Mouse (Mus musculus): ENCODE measurements at regions not wholly inside any gene's neighbourhood (a gene's known extent, or its start where the extent isn't known, plus 50 kb on each side); places are given as distances from the start of the nearest gene placed in this dataset.
"Not testable (repeated sequence)": the region's sequence is repeated elsewhere in the genome, so short reads cannot be mapped to it uniquely, and the experiment has no call there.

DNA sequence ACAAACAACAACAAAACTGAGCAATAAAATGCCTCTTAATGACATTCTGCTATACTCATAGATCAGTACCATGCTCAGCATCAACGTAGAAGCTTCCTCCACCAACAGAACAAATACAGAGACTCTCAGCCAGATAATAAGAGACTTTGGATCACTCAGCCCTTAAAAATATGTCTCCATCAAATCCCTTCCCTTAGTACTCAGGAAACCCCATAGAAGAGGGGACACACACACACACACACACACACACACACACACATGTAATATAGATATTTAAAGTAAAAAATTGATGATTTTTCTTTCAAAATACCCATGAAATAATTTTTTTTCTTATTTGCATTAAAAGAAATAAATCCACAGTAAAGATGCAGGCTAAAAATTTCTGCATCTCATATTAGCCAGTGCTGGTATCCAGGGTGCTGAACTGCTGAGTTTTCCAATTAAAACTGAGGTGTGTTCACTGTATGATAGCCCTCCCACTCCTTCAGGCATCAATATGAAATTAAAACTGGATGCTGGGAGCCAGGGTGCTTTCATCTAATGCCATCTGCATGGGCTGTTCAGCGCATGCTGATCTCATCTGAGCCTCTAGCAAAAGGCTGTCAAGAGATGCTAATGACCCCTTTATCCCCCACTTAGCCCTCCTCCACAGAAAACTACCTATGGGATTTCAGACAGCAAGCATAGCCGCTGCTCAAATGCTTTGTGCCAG lies 321.0 kb downstream of the Tm4sf1 start:
- DNase-seq (ENCODE audit: low spot score): no peak

DNA sequence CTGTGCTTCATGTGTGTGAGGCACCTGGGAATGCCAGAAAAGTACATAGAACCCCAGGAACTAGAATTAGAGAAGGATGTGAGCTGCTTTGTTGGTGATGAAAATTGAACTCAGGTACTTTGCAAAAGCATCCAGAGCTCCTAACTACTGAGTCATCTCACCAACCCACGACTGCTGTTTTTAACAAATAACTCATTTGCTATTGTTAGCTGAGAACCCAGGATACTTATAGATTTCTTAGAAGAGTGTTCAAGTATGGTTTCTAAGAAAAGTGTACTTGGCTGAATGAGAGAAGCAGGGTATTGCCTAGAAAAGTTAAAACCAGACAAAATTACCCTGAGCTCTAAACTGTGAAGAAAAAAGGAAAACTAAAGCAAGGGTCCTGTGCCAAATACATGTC lies 335.8 kb downstream of the Tm4sf1 start:
- no peak for DNase-seq (ENCODE audit: low spot score)

DNA sequence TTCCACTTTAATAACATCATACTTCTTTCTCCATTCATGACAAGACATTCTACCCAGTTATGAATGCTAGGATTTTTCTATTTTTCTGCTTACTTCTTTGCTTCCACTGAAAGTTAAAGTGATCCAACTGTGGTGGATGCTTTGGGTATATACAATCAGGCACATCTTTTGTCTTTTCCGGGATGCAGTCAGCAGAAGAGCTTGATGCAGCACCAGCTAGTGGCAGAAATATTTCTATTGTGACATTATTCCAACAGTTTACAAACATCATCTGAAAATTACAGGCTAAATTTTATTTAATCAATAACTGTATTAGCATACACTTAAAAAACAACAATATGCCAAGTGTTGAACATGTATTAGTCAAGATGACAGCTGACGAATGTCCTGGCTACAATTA lies 336.3 kb downstream of the Tm4sf1 start:
- no peak for DNase-seq (ENCODE audit: low spot score)

DNA sequence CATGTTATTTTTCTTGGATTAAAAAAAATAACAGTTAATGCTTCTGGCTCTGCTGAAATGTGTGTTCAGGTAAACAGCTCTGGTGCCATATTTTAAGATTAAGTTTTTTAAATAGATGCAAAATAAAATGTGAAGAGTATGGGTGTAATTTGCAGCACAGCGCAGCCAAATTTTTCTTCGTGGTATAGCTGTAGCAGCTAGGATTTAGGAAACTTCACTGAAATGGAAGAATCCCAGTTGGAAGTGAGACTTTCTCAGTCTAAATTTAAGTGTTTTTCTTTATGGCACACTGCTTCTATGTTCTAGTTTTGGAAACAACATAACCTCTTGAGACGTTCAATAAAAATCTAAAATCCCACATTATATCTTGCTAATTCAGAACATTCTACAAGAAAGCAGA lies 337.6 kb downstream of the Tm4sf1 start:
- DNase-seq (ENCODE audit: low spot score): no peak

DNA sequence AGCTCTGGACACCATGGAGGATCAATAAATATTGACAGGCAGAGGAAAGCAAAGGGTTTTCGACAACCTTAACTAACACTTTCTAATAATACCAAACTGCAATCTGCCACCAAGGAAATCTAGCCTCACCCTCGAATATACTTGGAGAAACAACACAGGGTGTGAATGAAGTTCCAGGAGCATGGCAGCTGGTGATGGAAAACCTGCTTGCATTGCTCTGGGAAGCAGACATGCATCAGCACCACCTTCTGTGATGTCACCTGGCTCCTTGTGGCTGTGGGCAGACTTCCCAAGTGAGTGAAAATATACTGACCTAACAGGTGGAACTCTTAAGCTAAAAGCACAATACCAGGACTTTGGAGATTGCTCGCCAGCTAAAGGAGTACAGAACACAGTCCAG lies 338.5 kb downstream of the Tm4sf1 start:
- no peak for DNase-seq (ENCODE audit: low spot score)

DNA sequence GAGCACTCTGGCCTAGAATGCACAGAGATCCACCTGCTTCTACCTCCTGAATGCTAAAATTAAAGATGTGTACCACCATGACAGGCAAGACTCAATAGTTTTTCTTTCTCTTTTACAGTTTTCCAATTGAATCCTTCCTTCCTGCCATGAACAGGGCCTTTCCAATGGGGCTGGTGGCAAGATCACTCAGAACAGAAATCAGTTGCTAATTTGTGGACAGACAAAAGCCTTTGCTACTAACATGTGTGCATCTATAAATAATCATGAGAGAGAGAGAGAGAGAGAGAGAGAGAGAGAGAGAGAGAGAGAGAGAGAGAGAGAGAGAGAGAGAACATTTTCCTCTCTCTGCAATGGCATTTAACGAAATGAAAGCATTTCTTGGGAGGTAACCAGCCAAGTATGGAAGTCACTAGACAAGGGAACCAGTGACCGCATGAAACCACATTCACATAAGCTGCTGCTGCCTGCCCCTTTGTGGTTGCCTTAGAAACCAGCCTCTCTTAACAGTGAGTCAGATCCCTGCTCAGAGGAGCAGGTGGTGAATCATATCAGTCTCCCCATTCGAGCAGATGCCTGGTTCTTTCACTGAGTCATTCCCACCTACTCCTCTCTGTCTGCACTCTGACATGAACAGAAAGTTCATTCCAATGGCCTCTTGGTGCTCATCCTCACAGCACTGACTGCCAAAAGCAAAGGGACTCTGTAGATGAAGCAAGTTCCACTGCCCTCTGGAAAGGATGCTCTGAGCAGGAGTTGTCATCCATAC lies 339.4 kb downstream of the Tm4sf1 start:
- no peak for DNase-seq (ENCODE audit: low spot score)

DNA sequence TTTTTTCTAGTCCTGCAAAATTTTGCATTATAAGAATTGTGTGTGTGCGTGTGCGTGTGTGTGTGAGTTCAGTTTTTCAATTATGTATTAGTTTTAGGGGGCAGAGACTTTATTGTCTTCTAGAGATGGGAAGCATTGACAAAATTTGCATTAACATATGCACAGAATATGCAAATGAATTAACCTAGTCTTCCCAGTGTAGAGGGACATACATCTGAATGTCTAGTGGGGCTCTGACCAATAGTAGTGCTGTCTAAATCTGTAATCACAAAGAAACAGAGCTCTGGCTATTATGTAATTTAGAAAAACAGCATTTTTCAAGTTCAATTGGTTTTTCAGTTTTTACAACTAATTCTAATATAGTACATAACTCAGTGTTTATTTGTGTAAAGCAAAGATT lies 344.8 kb downstream of the Tm4sf1 start:
- DNase-seq (ENCODE audit: low spot score): no peak

DNA sequence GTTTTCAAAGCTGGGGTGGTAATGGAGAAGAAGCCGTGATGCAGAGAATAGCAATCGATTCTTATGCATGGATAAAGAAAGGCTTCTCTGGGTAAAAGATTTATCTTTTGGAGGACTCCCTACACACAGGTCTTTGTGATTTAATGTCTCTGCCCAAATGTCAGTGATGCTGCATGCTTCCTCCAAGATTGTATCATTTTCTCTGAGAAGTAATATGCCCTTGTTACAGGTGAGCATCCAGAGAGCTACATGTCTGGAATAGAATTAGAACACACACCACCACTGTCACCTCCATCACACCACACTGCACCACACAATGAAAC lies 346.0 kb downstream of the Tm4sf1 start:
- DNase-seq (ENCODE audit: low spot score): no peak

DNA sequence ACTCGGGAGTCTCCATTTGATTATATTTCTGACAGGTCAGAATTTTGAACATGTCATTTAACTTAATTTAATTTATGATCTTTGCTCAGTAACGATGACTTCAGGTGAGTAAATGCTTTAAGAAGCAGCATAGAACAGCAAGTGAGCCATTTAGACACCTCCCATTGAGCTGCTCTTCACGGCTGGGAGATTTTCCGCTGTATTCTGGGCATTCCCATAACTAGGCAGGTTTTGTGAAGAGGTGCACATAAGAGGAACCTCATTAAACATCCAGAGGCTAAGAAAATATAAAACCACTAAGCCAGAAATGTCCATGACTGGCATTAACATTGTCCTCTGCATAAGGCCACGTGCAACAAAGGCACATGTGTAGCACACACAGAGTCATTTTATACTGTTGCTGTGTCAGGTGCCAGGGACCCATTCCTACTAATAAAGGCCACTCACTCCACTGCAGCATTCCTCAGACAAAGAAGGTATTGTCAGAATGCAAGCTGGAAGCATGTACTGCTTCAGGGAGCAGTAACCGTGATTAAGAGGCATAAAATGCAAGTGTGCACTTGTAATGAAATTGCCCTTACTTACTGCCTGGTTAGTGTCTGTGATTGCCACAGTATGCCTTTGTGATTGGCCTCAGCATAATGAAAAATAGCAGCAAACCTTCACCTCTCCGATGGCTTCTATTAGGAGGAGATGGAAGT lies 346.5 kb downstream of the Tm4sf1 start:
- DNase-seq (ENCODE audit: low spot score): no peak

DNA sequence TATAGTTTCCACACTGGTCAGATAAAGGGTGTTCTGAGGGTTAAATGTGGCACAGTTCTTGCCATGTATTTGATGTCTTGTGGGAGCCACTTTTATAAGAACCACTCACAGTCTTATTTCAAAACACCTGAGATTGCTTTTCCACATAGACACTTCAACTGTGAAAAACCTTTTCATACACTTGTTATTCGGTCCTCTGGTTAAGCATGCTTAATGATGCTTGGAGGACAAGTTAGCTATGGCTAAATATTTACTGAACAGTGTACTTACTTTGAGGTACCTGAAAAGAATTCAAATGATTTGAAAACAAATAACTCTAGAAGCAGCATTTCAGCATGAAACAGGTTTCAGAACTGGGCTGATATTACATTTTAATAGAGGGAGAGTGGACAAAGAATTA lies 359.2 kb downstream of the Tm4sf1 start:
- not testable (repeated sequence) for DNase-seq (ENCODE audit: low spot score)

DNA sequence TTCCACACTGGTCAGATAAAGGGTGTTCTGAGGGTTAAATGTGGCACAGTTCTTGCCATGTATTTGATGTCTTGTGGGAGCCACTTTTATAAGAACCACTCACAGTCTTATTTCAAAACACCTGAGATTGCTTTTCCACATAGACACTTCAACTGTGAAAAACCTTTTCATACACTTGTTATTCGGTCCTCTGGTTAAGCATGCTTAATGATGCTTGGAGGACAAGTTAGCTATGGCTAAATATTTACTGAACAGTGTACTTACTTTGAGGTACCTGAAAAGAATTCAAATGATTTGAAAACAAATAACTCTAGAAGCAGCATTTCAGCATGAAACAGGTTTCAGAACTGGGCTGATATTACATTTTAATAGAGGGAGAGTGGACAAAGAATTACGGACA lies 372.8 kb downstream of the Tm4sf1 start:
- not testable (repeated sequence) for DNase-seq (ENCODE audit: low spot score)

DNA sequence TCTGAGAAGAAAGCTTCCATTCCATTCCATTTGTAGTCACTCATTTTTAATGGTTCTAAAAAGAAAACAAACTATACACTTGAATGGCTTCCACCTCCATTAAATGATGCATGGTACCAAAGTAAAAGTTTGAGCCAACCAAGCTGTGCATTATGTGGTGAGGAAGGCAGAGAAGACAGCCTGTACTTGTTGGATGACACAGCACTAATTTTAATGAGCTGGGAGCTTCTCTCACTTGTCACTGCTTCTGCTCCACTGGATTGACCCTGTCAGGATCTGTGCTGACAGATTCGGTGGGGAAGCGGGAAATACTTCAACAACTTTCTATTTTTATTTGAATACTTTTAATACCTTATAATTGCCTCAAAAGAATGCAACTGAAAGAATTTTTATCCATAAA lies 403.3 kb downstream of the Tm4sf1 start:
- DNase-seq (ENCODE audit: low spot score): no peak

DNA sequence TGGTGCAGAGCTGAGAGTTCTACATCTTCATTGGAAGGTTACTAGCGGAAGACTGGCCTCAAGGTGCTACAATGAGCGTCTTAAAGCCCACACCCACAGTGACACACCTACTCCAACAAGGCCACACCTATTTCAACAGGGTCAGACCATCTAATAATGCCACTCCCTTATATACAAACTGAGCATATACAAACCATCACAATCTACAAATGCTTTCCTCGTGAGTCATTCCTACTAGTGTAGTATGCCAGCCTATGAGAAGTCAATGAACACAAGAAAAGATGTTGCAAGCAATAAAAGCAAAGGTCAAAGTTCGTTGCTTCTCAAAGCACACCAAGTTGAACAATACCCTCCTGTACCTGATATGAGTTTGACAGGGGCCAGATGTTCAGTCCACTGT lies 424.7 kb downstream of the Tm4sf1 start:
- no peak for DNase-seq (ENCODE audit: low spot score)

DNA sequence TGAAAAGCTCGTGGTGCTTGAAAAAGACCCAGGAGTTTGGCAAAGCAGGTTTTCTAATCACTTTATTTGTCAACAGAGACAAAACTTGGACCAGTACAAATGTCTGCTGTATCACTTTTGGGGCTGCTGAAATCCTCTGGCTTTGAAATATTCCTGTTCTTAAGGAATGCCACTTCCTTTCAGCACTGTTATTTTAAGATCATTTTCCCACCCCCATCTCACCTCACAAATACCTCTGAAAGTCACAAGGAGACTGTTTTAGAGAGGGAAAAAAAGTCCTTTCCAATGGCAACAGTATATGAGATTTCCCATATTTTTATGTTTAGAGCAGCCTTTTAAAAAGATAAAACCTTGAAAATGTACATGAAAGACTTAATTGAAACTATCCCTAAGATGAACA lies 438.2 kb downstream of the Tm4sf1 start:
- DNase-seq (ENCODE audit: low spot score): no peak

DNA sequence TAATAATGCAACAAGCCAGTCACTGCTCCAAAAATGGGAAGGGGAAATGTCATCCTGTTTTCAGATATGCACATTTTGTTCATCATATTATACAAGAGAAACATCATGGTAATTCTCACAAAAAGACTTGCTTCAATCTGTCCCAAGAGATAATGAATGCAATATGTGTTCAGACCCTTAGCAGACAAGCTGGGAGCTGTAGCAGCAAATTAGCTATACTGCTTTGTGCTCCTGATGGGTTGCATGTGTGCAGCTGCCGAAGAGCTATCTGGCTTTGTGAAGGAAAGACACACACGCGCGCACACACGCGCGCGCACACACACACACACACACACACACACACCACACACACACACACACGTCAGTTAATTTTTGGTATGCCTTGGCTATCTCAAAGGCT lies 441.9 kb downstream of the Tm4sf1 start:
- DNase-seq (ENCODE audit: low spot score): no peak

DNA sequence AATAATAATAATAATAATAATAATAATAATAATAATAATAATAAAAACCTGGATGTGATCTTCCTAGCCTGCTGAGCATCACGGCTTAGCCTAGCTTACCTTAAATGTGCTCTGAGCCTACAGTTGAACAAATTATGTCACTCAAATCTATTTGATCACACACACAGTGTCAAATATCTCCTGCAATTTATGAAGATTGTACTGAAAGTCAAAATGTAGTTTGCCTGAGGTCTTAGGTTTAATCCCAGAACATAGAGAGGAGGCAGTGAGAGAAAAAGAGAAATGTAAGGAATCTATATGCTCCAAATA lies 456.4 kb downstream of the Tm4sf1 start:
- DNase-seq (ENCODE audit: low spot score): no peak

DNA sequence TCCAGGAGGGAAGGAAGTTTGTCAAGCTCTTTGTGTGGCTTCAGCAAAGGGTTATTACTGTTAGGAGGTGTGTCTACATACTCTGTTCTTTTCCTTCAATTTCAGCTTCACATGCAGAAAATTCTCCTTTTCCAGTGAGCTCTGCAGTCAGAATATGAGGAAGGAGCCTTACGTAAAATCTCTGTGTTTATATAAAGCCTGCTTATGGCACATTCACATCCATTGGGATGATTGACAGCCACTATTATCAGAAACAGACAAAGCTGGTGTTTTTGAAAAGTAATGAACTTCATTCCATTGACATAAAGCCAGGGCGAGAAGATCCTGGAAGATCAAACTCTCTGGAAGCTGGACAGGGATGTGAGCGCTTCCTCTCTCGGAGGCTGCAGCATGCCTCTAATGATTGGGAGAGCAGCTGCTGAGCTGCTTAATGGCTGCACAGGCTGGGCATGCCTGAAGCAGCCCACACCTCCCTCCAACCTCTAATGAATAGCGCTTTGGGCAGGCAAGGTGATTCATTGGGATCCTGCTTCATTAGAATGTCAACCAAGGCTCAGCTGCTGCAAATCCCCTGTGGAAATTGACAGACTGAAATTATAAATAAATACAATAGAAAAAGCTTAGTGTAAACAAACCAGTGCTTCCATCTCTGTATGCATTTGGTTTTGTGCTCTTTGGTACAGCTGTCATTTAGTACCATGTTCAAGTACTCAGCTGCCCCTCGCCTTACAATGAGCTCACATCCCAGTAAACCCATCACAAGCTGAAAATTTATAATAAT lies 456.9 kb downstream of the Tm4sf1 start:
- DNase-seq (ENCODE audit: low spot score): no peak

DNA sequence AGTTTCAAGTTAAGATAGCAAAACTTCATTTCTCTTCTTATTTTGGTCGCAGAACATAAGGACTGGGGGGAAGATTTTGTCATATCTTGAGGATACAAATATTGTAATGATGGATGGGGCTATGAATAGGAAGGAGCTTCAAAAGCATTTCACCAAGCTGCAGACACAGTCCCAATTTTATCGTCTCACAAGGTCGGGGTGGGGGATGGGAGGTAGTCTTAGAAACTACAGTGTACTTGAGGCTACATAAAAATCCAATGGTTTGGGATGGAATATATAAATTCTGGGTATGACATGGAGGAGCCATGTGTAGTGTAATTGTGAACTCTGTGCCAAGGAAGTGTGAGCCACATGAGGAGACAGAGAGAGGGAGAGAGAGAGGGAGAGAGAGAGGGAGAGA lies 464.6 kb downstream of the Tm4sf1 start:
- DNase-seq (ENCODE audit: low spot score): no peak

DNA sequence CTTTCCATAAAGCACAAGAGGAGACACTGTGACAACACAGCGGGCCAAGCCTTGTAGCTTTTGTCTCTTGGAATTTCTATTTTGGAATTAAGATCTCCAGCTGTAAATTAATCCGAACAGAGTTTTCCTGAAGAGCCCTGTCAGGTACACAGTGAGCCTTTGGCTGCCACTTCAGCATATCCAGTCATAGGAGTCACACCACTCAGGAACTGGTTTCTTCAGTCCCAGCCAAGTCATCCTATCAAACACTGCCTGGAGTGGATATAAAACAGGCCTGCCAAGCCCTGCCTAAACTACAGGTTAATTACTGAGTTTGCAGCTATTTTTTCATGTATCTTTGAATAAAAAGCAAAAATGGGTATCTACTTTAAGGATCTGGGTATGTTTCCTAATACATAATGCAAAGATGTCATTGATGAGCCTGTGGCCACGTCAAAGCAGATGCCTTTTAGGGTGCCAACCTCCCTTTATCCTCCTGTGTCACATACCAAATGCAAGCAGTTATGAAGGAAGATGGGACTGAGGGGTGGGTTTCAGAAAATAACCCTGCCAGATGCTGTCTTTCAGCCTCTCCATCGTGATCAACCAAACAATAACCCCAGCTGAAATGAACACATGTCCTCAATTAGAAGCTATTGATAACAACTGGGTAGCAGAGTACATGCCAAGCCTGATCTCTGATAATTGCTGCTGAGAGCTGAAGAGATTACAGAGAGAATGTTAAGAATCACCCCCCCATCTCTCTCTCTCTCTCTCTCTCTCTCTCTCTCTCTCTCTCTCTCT lies 471.3 kb downstream of the Tm4sf1 start:
- DNase-seq (ENCODE audit: low spot score): no peak

DNA sequence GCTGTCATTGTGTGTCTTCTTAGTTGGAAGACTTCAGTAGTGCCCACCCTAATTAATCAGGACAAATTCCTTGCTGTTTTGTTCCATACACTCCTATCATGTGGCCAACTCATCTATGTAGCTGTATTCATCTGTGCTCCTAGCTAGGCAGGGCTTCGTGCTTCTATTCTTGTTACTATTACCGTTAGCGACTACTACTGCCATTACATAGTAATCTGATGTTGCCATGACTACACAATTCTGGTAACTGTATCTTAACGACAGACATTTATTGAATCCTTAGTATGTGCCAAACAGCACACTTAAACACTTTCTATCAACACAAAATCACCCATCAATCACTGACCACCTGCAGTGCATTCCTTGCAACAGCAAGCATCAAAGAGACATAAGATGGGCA lies 477.6 kb downstream of the Tm4sf1 start:
- no peak for DNase-seq (ENCODE audit: low spot score)

DNA sequence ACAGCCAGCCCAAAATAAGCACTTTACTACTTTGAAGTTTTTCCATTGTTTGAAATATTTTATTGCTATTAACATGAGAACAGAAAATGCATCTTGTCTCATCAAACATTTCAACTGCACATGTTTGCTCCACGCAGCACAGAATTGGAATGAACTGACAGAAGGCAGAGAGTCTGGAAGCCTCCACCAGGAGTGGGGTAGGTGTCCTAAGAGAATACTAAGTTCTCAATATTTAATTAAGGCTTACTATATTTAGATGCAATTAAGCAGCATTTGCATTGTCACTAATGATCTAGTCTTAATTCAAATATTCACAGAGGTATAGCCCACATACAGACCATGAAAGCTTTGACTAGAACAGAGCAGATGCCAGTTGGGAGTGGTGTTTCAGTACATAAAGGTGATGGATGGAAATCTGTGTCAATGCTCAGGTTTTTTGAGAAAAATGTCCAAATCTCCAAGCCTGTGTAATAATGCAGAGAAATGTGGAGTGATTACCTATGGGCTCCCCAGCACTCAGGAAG lies 491.2 kb downstream of the Tm4sf1 start:
- no peak for DNase-seq (ENCODE audit: low spot score)

DNA sequence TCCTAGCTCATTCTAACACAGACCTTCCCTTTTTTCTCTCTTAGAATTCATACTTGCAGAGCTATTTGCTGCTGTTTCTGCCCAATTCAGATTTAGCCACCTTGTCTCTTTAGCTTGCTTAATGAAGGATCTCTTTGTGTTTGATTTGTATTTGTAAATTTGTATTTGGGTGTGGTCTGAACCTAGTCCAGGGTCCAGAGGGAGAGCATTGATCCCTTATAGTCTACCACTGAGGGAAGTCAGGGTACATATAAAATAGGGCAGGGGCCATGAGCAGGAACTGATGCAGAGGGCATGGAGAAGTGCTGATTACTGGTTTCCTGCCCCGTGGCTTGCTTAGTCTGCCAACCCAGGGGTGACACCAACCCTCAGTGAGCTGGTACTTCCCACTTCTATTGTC lies 508.7 kb downstream of the Tm4sf1 start:
- DNase-seq (ENCODE audit: low spot score): no peak

Data from ovary, adult 18-20 months (tissue).